Mouse (Mus musculus): Measurements from ENCODE around the gene Gm49373. TPM values are rescaled to one million over a fixed set of nuclear protein-coding genes. Genes with fewer than 3 reads are reported as not detected.
A peak's percentile ranks its signal among the peaks of the same experiment; 100 is the strongest.

Gene Gm49373
- polyA plus RNA-seq, 1 experiment from 2014 or later = 1.4 TPM

DNA sequence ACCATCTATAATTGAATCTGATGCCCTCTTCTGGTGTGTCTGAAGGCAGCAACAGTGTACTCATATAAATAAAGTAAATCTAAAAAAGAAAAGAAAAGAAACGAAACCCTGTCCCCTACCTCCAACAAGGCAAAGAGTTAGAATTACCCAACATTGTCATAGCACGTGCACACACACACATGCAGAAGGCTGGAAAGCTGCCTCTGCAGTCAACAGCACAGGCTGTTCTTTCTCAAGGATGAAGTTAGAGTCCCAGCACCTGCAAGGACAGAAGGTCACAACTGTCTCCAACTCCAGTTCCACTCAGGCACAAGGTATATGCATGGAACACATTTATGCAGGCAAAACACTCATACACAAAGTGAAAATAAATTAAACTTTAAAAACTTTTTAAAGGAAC lies 29.2 kb upstream of the Gm49373 start:
- H3K36me3 ChIP-seq (ENCODE audit: control insufficient read depth, insufficient read depth) = no peaks in the 10 kb centered on the region
- 91% methylated on average over 2 of the region's 2 CpGs for WGBS

DNA sequence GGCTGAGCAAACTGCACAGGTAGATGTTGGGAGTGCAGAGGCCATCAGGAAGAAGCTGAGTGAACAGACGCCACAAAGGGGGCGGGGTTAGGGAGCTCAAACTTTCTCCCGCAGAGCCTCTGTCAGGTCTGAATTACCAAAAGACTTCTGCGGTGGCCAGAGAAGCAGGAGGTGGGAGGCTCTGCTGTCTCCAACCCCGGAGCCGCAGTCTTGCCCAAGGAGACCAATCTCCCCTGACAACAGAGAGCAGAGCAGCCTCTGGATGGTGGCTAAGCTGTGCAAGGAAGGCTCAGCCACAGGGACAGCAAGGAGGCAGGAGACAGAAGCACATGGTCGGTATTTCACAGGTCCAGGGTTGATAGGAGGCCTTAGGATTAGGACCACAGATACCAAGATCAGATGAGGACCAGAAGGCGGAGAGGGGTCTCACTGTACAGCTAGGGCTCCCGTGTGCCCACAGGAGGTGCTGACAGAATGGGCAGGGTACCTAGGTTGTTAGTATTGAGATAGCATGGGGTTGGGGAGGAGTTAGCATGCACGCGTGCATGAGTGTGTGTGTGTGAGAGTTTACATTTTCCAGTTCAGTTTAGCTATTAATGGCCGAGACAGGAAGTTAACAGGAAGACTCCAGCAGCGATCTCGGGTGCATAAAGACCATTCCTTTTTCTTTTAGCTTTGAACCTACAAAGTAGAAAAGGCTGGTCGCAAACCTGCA lies 27.7 kb upstream of the Gm49373 start:
- Histone ChIP-seq H3K27me3 (replicated peaks; ENCODE audit: control insufficient read depth, insufficient read depth, low read length) (no peaks in the 10 kb centered on the region), H3K4me2 (ENCODE audit: low read length) (no peak overlapping the region), H3K9ac (replicated peaks; ENCODE audit: low read depth, low read length) (no peak overlapping the region), H3K36me3 (ENCODE audit: control insufficient read depth, insufficient read depth) (no peaks in the 10 kb centered on the region), H3K9me3 (ENCODE audit: control insufficient read depth, low read length) (no peaks in the 10 kb centered on the region), H3K27ac (ENCODE audit: low read length) (no peak overlapping the region), H3K4me3 (replicated peaks; ENCODE audit: low read length) (no peak overlapping the region), H3K4me1 (replicated peaks; ENCODE audit: control insufficient read depth, insufficient read depth, low read length) (no peaks in the 10 kb centered on the region)
- 53% methylated on average over 15 of the region's 15 CpGs for WGBS
- ATAC-seq = no peak

More for the DNA sequence above, 29.2 kb upstream of the Gm49373 start:
- H3K27me3 ChIP-seq (replicated peaks; ENCODE audit: control insufficient read depth, insufficient read depth, low read length) = no peaks in the 10 kb centered on the region
- H3K4me1 ChIP-seq (replicated peaks; ENCODE audit: control insufficient read depth, insufficient read depth, low read length) = no peaks in the 10 kb centered on the region
- H3K4me3 ChIP-seq (replicated peaks; ENCODE audit: low read length) = no peak overlapping the region
- ATAC-seq = no peak
- no peak overlapping the region for H3K9ac ChIP-seq (replicated peaks; ENCODE audit: low read depth, low read length)
- H3K9me3 ChIP-seq (ENCODE audit: control insufficient read depth, low read length) = no peaks in the 10 kb centered on the region
- H3K27ac ChIP-seq (ENCODE audit: low read length) = no peak overlapping the region
- H3K4me2 ChIP-seq (ENCODE audit: low read length) = no peak overlapping the region

- Histone ChIP-seq H3K4me3 (replicated peaks; ENCODE audit: low read length) (no peak overlapping the region), H3K9me3 (ENCODE audit: control insufficient read depth, low read length) (no peaks in the 10 kb centered on the region), H3K9ac (replicated peaks; ENCODE audit: low read depth, low read length) (no peak overlapping the region), H3K4me2 (ENCODE audit: low read length) (no peak overlapping the region), H3K27ac (ENCODE audit: low read length) (no peak overlapping the region), H3K36me3 (ENCODE audit: control insufficient read depth, insufficient read depth) (no peaks in the 10 kb centered on the region), H3K27me3 (replicated peaks; ENCODE audit: control insufficient read depth, insufficient read depth, low read length) (no peaks in the 10 kb centered on the region), H3K4me1 (replicated peaks; ENCODE audit: control insufficient read depth, insufficient read depth, low read length) (no peaks in the 10 kb centered on the region)
- WGBS = 88% methylated on average over 8 of the region's 8 CpGs
- no peak for ATAC-seq
Observed at GRCm38 (mm10) chr9:21097793-21098192, 24.9 kb upstream of the Gm49373 start.

- no peak overlapping the region for H3K9ac ChIP-seq (replicated peaks; ENCODE audit: low read depth, low read length)
- no peak overlapping the region for H3K27ac ChIP-seq (ENCODE audit: low read length)
- no peak overlapping the region for H3K4me3 ChIP-seq (replicated peaks; ENCODE audit: low read length)
- WGBS = 62% methylated on average over 4 of the region's 4 CpGs
- H3K9me3 ChIP-seq (ENCODE audit: control insufficient read depth, low read length) = no peaks in the 10 kb centered on the region
- no peaks in the 10 kb centered on the region for H3K27me3 ChIP-seq (replicated peaks; ENCODE audit: control insufficient read depth, insufficient read depth, low read length)
- no peak overlapping the region for H3K4me2 ChIP-seq (ENCODE audit: low read length)
- ATAC-seq = no peak
- no peaks in the 10 kb centered on the region for H3K36me3 ChIP-seq (ENCODE audit: control insufficient read depth, insufficient read depth)
- H3K4me1 ChIP-seq (replicated peaks; ENCODE audit: control insufficient read depth, insufficient read depth, low read length) = peaks cover 6% of the 10 kb centered on the region
Observed at GRCm38 (mm10) chr9:21095958-21096357, 23.1 kb upstream of the Gm49373 start.

DNA sequence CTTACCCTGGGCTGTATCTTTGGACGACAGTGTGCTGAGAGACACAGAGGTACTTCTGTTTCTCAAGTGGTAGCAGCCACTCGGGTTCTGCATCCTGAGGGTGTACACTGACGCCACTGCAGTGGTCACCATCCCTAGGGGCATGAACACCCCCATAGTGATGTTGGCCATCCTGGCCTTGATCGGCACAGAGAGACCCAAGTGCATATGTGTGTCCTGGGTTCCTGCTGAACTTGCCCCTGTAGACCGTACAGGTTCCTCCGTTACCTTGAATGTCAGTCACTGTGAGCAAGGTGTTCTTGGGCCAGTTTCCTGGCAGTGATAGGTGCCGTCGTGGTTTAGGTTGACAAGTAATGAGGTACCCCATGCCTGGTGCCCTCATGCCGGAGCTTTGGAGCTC lies 20.5 kb upstream of the Gm49373 start:
- no peak for ATAC-seq
- H3K4me3 ChIP-seq (replicated peaks; ENCODE audit: low read length) = no peak overlapping the region

GRCm38 (mm10) chr9:21091707-21092320 lies 18.9 kb upstream of the Gm49373 start, which contains the start of the genes Gm38431 and Raver1:
TSS of gene Gm38431 (minus strand) at chr9:21091997.
TSS of gene Raver1 (minus strand) at chr9:21092008.
- Histone ChIP-seq H3K9me3 (ENCODE audit: control insufficient read depth, low read length) (no peaks in the 10 kb centered on the region), H3K4me1 (replicated peaks; ENCODE audit: control insufficient read depth, insufficient read depth, low read length) (peaks cover 20% of the 10 kb centered on the region), H3K4me3 (replicated peaks; ENCODE audit: low read length) (peak within 1 kb of the TSS; percentile 80), H3K4me2 (ENCODE audit: low read length) (peak within 1 kb of the TSS; percentile 85), H3K27me3 (replicated peaks; ENCODE audit: control insufficient read depth, insufficient read depth, low read length) (no peaks in the 10 kb centered on the region), H3K9ac (replicated peaks; ENCODE audit: low read depth, low read length) (peak within 1 kb of the TSS; percentile 81), H3K27ac (ENCODE audit: low read length) (peak within 1 kb of the TSS; percentile 87), H3K36me3 (ENCODE audit: control insufficient read depth, insufficient read depth) (peaks cover 21% of the 10 kb centered on the region)
- peak; percentile 100 for ATAC-seq
- under 1% methylated on average over 54 of the region's 54 CpGs for WGBS

More for the DNA sequence above, 20.5 kb upstream of the Gm49373 start:
- Histone ChIP-seq H3K9ac (replicated peaks; ENCODE audit: low read depth, low read length) (no peak overlapping the region), H3K36me3 (ENCODE audit: control insufficient read depth, insufficient read depth) (peaks cover 10% of the 10 kb centered on the region), H3K27ac (ENCODE audit: low read length) (no peak overlapping the region), H3K4me1 (replicated peaks; ENCODE audit: control insufficient read depth, insufficient read depth, low read length) (peaks cover 20% of the 10 kb centered on the region), H3K27me3 (replicated peaks; ENCODE audit: control insufficient read depth, insufficient read depth, low read length) (no peaks in the 10 kb centered on the region), H3K9me3 (ENCODE audit: control insufficient read depth, low read length) (no peaks in the 10 kb centered on the region), H3K4me2 (ENCODE audit: low read length) (no peak overlapping the region)
- 95% methylated on average over 9 of the region's 9 CpGs for WGBS

- H3K4me2 ChIP-seq (ENCODE audit: low read length) = peak overlapping the region; percentile 85
- peak; percentile 6 for ATAC-seq
- 3% methylated on average over 24 of the region's 24 CpGs for WGBS
Observed at GRCm38 (mm10) chr9:21090972-21091706, 18.2 kb upstream of the Gm49373 start.

GRCm38 (mm10) chr9:21090537-21090936 lies 17.6 kb upstream of the Gm49373 start:
- Histone ChIP-seq H3K27me3 (replicated peaks; ENCODE audit: control insufficient read depth, insufficient read depth, low read length) (no peaks in the 10 kb centered on the region), H3K4me2 (ENCODE audit: low read length) (peak overlapping the region; percentile 85), H3K9ac (replicated peaks; ENCODE audit: low read depth, low read length) (peak overlapping the region; percentile 81; the same call in 1 of the 2 replicates), H3K4me1 (replicated peaks; ENCODE audit: control insufficient read depth, insufficient read depth, low read length) (peaks cover 20% of the 10 kb centered on the region), H3K9me3 (ENCODE audit: control insufficient read depth, low read length) (no peaks in the 10 kb centered on the region), H3K4me3 (replicated peaks; ENCODE audit: low read length) (peak overlapping the region; percentile 80), H3K27ac (ENCODE audit: low read length) (no peak overlapping the region), H3K36me3 (ENCODE audit: control insufficient read depth, insufficient read depth) (peaks cover 28% of the 10 kb centered on the region)
- ATAC-seq = no peak
- 81% methylated on average over 1 of the region's 1 CpGs for WGBS

More at GRCm38 (mm10) chr9:21090972-21091706, 18.2 kb upstream of the Gm49373 start:
- Histone ChIP-seq H3K36me3 (ENCODE audit: control insufficient read depth, insufficient read depth) (peaks cover 23% of the 10 kb centered on the region), H3K9me3 (ENCODE audit: control insufficient read depth, low read length) (no peaks in the 10 kb centered on the region), H3K4me3 (replicated peaks; ENCODE audit: low read length) (peak overlapping the region; percentile 80), H3K4me1 (replicated peaks; ENCODE audit: control insufficient read depth, insufficient read depth, low read length) (peaks cover 20% of the 10 kb centered on the region), H3K9ac (replicated peaks; ENCODE audit: low read depth, low read length) (peak overlapping the region; percentile 81), H3K27ac (ENCODE audit: low read length) (peak overlapping the region; percentile 87), H3K27me3 (replicated peaks; ENCODE audit: control insufficient read depth, insufficient read depth, low read length) (no peaks in the 10 kb centered on the region)

DNA sequence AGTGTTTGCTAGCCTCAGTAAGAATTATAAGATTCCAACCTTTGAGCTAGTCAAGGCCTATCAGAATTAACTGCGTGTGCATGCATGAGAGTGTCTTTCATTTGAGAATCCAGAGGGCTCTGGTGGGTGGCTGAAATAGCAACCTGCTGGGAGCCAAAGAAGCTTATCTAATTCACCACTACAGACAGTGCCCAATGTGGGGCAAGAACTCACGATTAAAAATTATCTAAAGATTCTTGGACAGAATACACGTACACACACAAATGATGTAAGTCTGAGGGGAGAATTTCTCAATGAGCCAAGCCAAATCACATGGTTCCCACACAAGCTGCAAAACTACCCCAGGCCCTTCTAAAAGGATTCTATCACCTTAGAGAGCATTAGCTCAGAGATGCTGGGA lies 10.4 kb upstream of the Gm49373 start:
- no peak overlapping the region for H3K27ac ChIP-seq (ENCODE audit: low read length)
- no peaks in the 10 kb centered on the region for H3K4me1 ChIP-seq (replicated peaks; ENCODE audit: control insufficient read depth, insufficient read depth, low read length)
- 90% methylated on average over 3 of the region's 3 CpGs for WGBS
- no peaks in the 10 kb centered on the region for H3K27me3 ChIP-seq (replicated peaks; ENCODE audit: control insufficient read depth, insufficient read depth, low read length)
- H3K9ac ChIP-seq (replicated peaks; ENCODE audit: low read depth, low read length) = no peak overlapping the region
- no peak for ATAC-seq
- H3K36me3 ChIP-seq (ENCODE audit: control insufficient read depth, insufficient read depth) = peaks cover 54% of the 10 kb centered on the region
- no peak overlapping the region for H3K4me2 ChIP-seq (ENCODE audit: low read length)
- H3K9me3 ChIP-seq (ENCODE audit: control insufficient read depth, low read length) = no peaks in the 10 kb centered on the region
- no peak overlapping the region for H3K4me3 ChIP-seq (replicated peaks; ENCODE audit: low read length)
